Mouse (Mus musculus) forebrain, embryonic 16.5 days (tissue): Measurements from ENCODE around the gene Klhl29. TPM values are rescaled to one million over a fixed set of nuclear protein-coding genes. Genes with fewer than 3 reads are reported as not detected.

Experiments used
- ATAC-seq: fragments of 200-750 bp; cut with Nextera tagmentation; 2 replicates; pipeline ENCODE4 v1.8.0; 2017; ENCODE audit warnings: mild to moderate bottlenecking, moderate library complexity
- H3K27ac ChIP-seq: fragments of 300-500 bp; sonication (generic); 2 replicates; pipeline ENCODE4 v1.5.1; 2014; ENCODE audit warnings: low read length, control low read depth
- H3K27me3 ChIP-seq: fragments of 300-500 bp; sonication (generic); replicated peaks from 2 replicates; pipeline ENCODE4 v1.6.1; 2014; ENCODE audit warnings: low read length; ENCODE audit not compliant: control insufficient read depth, insufficient read depth
- H3K36me3 ChIP-seq: fragments of 300-500 bp; sonication (generic); 2 replicates; pipeline ENCODE4 v1.6.1; 2014; ENCODE audit not compliant: control insufficient read depth, insufficient read depth
- H3K4me1 ChIP-seq: fragments of 300-500 bp; sonication (generic); replicated peaks from 2 replicates; pipeline ENCODE4 v1.6.1; 2014; ENCODE audit warnings: low read length; ENCODE audit not compliant: control insufficient read depth, insufficient read depth
- H3K4me2 ChIP-seq: fragments of 300-500 bp; sonication (generic); 2 replicates; pipeline ENCODE4 v1.6.1; 2014; ENCODE audit warnings: mild to moderate bottlenecking, low read length, control low read depth
- H3K4me3 ChIP-seq: fragments of 300-500 bp; sonication (generic); replicated peaks from 2 replicates; pipeline ENCODE4 v1.5.1; 2014; ENCODE audit warnings: mild to moderate bottlenecking, low read length, control low read depth
- H3K9ac ChIP-seq: fragments of 300-500 bp; sonication (generic); replicated peaks from 2 replicates; pipeline ENCODE4 v1.6.1; 2014; ENCODE audit warnings: low read depth, low read length, control low read depth
- H3K9me3 ChIP-seq: fragments of 300-500 bp; sonication (generic); 2 replicates; pipeline ENCODE4 v1.6.1; 2016; ENCODE audit warnings: low read length; ENCODE audit not compliant: control insufficient read depth
- WGBS: fragments of 180-500 bp; shearing (Covaris S2); extraction: QIAGEN DNeasy Blood & Tissue Kit; methylation state at CpG from one replicate; pipeline ENCODE4 v1.1.7; 2014; 5-methylcytosine and 5-hydroxymethylcytosine counted together
- polyA plus RNA-seq: library from polyadenylated mRNA; unstranded; fragments of >200 nt; fragmentation: Nextera tagmentation; extraction: Ambion mirVana; gene quantifications from 2 replicates; pipeline ENCODE4 v1.2.1, GENCODE M21; 2015

The Klhl29 gene
- polyA plus RNA-seq, 1 experiment from 2014 or later, result 7.3 TPM

DNA sequence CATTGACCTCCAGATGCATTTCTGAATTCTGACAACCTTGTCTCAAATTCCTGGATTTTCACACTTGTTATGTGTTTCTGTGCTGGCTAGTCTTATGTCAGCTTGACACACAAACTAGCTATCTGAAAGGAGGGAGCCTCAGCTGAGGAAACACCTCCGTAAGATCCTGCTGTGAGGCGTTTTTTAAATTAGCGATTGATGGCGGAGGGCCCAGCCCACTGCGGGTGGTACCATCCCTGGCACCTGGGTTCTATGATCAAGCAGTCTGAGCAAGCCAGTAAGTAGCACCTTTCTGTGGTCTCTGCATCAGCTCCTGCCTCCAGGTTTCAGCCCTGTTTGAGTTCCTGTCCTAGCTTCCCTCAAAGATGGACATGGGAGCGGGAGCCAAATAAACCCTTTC, 131.6 kb downstream of the Klhl29 start:
- ATAC-seq, result no peak
- WGBS, result 72% methylated on average over 6 of the region's 6 CpGs

DNA sequence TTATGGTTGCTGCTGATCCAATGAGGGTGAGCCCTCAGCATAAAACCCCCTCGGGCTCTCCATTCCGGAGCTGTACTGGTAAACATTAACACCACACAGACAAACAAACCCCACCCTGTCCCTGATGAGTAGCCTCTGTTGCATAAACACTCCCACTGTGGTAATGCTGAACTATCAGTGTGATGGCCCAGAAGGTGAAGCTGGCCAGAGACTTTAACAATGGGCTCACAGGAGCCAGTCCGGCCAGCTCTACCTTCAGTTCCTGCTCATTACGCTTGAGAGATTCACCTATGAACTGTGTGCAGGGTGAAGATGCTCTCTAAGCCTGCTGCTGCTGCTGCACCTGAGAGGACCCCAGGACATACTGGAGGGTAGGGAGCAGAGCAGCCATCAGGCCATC, 132.0 kb downstream of the Klhl29 start:
- no peak for ATAC-seq
- no peak overlapping the region for H3K4me2 ChIP-seq
- no peaks in the 10 kb centered on the region for H3K27me3 ChIP-seq
- WGBS, result 79% methylated on average over 4 of the region's 4 CpGs
- no peak overlapping the region for H3K4me3 ChIP-seq
- no peak overlapping the region for H3K9ac ChIP-seq
- no peaks in the 10 kb centered on the region for H3K36me3 ChIP-seq
- H3K4me1 ChIP-seq, result peaks cover 66% of the 10 kb centered on the region
- H3K9me3 ChIP-seq, result no peaks in the 10 kb centered on the region
- H3K27ac ChIP-seq, result no peak overlapping the region

More for the DNA sequence above, 131.6 kb downstream of the Klhl29 start:
- H3K9me3 ChIP-seq, result no peaks in the 10 kb centered on the region
- H3K36me3 ChIP-seq, result no peaks in the 10 kb centered on the region
- no peak overlapping the region for H3K9ac ChIP-seq
- no peak overlapping the region for H3K4me3 ChIP-seq
- no peak overlapping the region for H3K4me2 ChIP-seq
- H3K27me3 ChIP-seq, result no peaks in the 10 kb centered on the region
- no peak overlapping the region for H3K27ac ChIP-seq
- peaks cover 62% of the 10 kb centered on the region for H3K4me1 ChIP-seq

DNA sequence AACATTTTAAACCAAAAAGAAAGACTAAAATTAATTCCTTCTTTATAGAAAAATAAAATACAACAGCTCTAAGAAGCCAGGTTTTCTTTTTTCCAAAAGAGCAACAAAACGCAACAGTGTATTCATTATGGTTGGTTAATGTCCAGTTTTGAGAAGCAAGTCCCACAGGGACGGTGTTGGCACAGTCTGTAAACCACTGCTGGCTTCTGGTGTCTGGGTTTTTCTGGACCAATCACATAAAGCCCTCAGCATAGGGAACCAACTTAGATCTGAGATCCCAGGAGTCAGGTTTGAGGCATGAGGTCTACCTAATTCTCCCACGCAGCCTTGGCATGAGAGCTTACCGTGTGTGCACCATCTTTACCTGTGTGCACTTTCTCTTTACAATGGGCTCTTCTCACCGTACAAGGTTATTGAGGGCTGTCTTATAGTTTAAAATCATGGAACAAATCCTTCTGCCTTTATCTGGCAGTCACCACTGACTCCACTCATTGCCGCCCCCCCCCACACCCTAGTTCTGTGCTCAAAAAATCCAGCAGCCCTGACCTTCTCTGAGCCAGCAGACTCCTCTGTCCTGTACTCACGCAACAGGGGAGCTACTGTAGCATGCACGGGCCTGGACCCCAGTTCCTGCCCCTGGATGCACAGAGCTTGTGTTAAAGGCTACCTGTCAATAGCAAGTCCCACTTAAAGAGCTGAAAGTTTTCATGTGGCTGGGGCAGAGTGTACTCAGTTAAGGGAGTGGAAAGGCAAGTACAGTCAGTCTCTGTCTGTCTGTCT, 132.7 kb downstream of the Klhl29 start:
- H3K4me2 ChIP-seq, result no peak overlapping the region
- H3K27me3 ChIP-seq, result no peaks in the 10 kb centered on the region
- no peak overlapping the region for H3K4me3 ChIP-seq
- no peak for ATAC-seq
- 80% methylated on average over 8 of the region's 8 CpGs for WGBS
- no peaks in the 10 kb centered on the region for H3K9me3 ChIP-seq
- H3K9ac ChIP-seq, result no peak overlapping the region
- peak overlapping the region; percentile 43 for H3K27ac ChIP-seq
- no peaks in the 10 kb centered on the region for H3K36me3 ChIP-seq
- H3K4me1 ChIP-seq, result peaks cover 68% of the 10 kb centered on the region

DNA sequence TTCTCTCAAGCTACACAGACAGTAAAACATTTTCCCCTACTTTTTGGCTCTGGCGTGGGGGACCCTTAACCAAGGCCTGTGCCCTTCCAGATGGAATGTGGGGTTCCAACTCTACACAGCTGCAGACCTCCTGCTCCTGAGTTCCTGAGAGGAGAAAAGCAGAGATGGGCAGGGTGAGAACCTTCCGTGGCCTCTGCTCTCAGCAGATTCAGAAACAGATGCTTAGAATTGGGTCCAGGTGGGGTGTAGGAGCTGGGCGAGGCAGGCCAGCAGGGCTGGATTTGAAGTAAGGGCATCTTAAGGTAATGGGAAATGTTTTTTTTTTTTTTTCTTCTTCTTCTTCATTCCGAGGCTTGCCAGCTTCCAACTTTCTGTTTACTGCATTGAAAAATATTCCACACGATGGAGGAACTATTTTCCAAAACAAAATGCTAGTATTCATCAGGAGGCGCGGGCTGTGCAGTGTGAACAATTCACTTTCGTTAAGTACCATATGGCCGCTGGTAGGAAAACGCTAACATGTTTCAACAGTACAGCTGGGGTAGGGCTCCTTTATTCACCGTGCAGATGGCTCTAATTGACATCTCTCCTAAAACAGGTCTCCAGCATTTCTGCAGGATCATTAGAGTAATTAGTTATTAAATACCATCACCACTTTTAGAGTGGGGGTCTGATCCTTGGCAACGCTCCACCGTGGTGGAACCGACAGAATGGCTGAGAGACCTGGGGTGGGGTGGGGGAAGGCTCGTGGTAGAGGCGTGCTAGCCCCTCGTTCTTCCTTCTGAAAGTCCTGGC, 135.8 kb downstream of the Klhl29 start:
- H3K4me2 ChIP-seq, result 0 out of 2 replicates have a peak overlapping the region, but pooled peaks have one; percentile 14
- 14% methylated on average over 17 of the region's 17 CpGs for WGBS
- H3K9ac ChIP-seq, result peak overlapping the region; percentile 34; the same call in 1 of the 2 replicates
- ATAC-seq, result peak; percentile 84
- peaks cover 63% of the 10 kb centered on the region for H3K4me1 ChIP-seq
- no peaks in the 10 kb centered on the region for H3K36me3 ChIP-seq
- H3K27me3 ChIP-seq, result no peaks in the 10 kb centered on the region
- H3K27ac ChIP-seq, result peak overlapping the region; percentile 79
- H3K4me3 ChIP-seq, result no peak overlapping the region
- no peaks in the 10 kb centered on the region for H3K9me3 ChIP-seq

DNA sequence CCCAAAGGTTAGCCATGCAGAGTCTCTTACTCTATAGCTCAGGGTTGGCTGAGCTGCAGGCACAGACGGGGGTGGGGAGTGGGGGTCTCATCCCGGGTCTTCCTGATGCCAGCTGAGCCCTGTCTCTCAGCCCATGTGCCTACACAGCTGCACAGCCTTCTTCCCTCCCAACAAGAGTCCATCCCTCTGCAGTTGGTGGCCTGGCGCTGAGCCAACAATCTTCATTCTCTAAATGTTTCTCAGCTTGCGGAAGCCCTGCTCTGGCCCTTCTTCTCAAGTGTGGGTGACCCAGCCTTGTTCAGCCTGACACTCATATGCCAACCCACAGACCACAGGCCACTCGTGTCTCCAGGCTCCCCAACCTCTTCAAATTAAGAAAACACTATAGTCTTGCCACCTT, 138.4 kb downstream of the Klhl29 start:
- Histone ChIP-seq H3K27me3 (no peaks in the 10 kb centered on the region), H3K36me3 (no peaks in the 10 kb centered on the region), H3K4me3 (no peak overlapping the region), H3K4me1 (peaks cover 43% of the 10 kb centered on the region), H3K27ac (no peak overlapping the region), H3K9ac (no peak overlapping the region), H3K9me3 (no peaks in the 10 kb centered on the region), H3K4me2 (no peak overlapping the region)
- 47% methylated on average over 5 of the region's 5 CpGs for WGBS
- ATAC-seq, result peak; percentile 64

DNA sequence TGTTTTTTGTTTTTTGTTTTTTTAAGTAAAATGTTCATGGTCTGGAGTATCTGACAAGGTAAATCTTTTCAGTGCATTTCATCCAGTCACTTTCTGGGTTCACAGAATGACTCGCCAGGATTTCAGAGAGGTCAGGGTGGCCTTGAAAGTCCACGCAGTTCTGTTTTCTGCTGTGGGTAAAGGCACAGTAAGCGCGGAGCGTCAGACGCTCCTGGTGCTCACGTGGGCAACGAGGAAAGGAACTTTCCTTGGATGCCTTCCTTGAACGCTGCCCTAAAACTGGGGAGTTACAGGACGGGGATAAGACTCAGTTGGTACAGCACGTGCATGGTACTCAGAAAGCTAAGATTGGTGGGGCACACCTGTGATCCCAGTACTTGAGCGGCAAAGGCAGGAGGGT, 139.9 kb downstream of the Klhl29 start:
- WGBS, result 88% methylated on average over 12 of the region's 12 CpGs
- Histone ChIP-seq H3K9ac (no peak overlapping the region), H3K4me2 (no peak overlapping the region), H3K4me1 (peaks cover 35% of the 10 kb centered on the region), H3K27me3 (no peaks in the 10 kb centered on the region), H3K9me3 (no peaks in the 10 kb centered on the region), H3K27ac (no peak overlapping the region), H3K4me3 (no peak overlapping the region), H3K36me3 (no peaks in the 10 kb centered on the region)
- no peak for ATAC-seq

DNA sequence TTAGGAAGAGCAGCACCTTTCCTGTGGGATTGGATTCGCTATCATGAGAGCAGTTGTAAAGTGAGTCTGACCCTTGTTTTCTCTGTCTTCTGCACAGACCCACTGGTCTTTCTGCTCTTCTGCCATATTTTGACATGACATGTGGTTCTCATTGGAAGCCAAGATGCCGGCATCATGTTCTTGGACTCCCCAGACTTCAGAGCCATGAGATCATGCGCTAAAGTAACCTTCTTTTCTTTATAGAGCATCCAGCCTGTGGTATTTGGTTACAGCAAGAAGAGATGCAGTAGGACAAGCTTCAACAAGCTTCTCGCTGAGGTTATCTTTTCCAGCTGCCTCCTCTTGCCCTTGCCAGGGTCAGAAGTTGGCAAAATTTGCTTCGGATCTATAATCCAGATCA, 145.0 kb downstream of the Klhl29 start:
- Histone ChIP-seq H3K27ac (no peak overlapping the region), H3K4me1 (peaks cover 15% of the 10 kb centered on the region), H3K4me2 (no peak overlapping the region), H3K4me3 (no peak overlapping the region), H3K9ac (no peak overlapping the region), H3K27me3 (no peaks in the 10 kb centered on the region), H3K9me3 (no peaks in the 10 kb centered on the region), H3K36me3 (no peaks in the 10 kb centered on the region)
- ATAC-seq, result no peak
- 94% methylated on average over 5 of the region's 5 CpGs for WGBS

DNA sequence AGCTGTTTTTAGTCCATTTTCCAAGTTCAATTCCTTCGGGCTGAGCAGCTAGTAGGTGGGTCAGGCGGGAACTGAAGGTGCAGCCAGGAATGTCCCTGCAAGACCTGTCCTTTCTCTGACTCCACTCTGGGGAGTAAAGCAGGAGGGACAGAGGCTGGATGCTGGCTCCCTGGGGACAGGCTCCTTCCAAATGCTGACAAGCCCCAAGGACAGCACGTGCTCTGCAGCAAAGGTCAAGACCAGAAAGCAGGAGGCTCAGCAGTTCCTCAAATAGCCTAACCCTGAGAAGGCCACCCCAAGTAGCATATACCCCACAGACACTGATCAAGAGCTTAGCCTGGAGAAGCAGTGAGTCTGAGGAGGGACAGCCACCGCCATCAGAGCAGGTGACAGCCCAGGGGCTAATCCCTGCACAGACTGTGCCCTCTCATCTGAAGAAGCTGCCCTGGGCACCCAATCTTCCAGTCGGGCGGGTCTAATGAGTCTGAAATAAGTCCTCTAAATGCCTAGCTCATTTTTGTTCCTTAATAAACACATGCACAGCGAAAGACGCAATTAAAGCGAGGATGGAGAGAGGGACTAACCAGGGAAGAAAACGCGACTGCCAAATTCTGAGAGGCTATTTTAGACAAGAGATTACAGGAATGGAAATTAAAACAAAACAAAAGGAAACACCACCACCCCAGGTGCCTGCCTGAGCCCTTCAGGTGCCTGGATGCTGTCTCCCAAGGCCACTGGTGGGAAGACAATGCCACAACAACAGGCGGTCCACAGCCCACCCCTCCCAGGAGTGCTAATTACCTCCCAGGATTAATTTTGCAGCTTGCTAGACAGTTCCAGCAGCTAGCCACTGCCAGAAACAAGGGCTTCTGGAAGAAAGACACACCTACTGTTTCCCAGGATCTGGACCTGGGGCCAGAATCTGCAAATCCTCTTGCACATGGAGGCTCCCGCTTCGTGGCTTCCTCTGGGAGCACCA, 148.5 kb downstream of the Klhl29 start:
- no peak overlapping the region for H3K4me3 ChIP-seq
- H3K9ac ChIP-seq, result 0 out of 2 replicates have a peak overlapping the region, but pooled peaks have one; percentile 1
- H3K9me3 ChIP-seq, result no peaks in the 10 kb centered on the region
- H3K27ac ChIP-seq, result peak overlapping the region; percentile 39; the same call in 1 of the 2 replicates
- no peak overlapping the region; the same call in 1 of the 2 replicates for H3K4me2 ChIP-seq
- ATAC-seq, result peak; percentile 59
- no peaks in the 10 kb centered on the region for H3K27me3 ChIP-seq
- H3K36me3 ChIP-seq, result no peaks in the 10 kb centered on the region
- H3K4me1 ChIP-seq, result peaks cover 19% of the 10 kb centered on the region
- 13% methylated on average over 14 of the region's 14 CpGs for WGBS
